Mouse (Mus musculus): ENCODE results near the gene Acsf2.

DNA sequence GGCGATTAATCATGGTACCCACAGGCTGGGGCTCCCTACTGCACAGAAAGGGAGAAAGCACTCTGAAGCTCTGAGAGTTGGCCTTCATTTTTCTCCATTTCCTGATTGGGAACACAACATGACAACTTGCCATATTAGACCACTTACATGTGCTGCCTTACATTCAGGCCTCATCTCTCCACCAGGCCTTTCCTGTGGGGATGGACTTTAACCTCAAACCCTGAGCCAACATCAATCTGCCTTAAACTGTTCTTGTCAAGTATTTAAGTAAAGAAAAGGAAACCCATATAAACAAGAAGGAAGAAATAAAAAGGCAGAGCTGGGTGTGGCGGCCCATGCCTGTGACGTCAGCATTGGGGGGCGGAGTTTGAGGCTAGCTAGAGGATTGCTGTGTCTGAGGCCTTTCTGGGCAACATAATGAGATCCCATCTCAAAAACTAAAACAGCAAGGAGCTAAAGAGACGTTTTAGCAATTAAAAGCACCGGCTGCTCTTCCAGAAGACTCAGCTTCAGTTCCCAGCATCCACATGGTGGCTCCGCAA is 5.3 kb downstream of the Acsf2 start:
- TF ChIP-seq CTCF (IDR thresholded peaks at IDR 0.05; ENCODE audit: low read depth, low read length), result no peak
- no peak for TF ChIP-seq EP300 (IDR thresholded peaks at IDR 0.05; ENCODE audit: insufficient read depth, low read depth, low read length)
- TF ChIP-seq POLR2A (IDR thresholded peaks at IDR 0.05; ENCODE audit: insufficient read depth, low read length), result no peak
